Mouse (Mus musculus): Measurements from ENCODE around the gene Knl1.
A peak's percentile ranks its signal among the peaks of the same experiment; 100 is the strongest.

Gene Knl1

GRCm38 (mm10) chr2:119035397-119035745 is 11.5 kb upstream of the Knl1 start:
- no peak for DNase-seq (ENCODE audit: low spot score)

- peak; percentile 64 for DNase-seq (ENCODE audit: low spot score)
These were observed 6.0 kb upstream of the Knl1 start for GRCm38 (mm10) chr2:119040882-119041281.

- no peak for DNase-seq (ENCODE audit: low spot score)
These were observed 1.8 kb upstream of the Knl1 start for GRCm38 (mm10) chr2:119045163-119045562.

- DNase-seq (ENCODE audit: low spot score) = peak; percentile 56
These were observed 930 bp downstream of the Knl1 start for GRCm38 (mm10) chr2:119047849-119048248.

GRCm38 (mm10) chr2:119050132-119050650 is 3.3 kb downstream of the Knl1 start:
- DNase-seq (ENCODE audit: low spot score) = no peak

GRCm38 (mm10) chr2:119060139-119060538 is 13.2 kb downstream of the Knl1 start:
- no peak for DNase-seq (ENCODE audit: low spot score)

GRCm38 (mm10) chr2:119072397-119072796 is 25.5 kb downstream of the Knl1 start:
- no peak for DNase-seq (ENCODE audit: low spot score)

GRCm38 (mm10) chr2:119086156-119086555 is 39.2 kb downstream of the Knl1 start:
- no peak for DNase-seq (ENCODE audit: low spot score)

- no peak for DNase-seq (ENCODE audit: low spot score)
These were observed 54.6 kb downstream of the Knl1 start for GRCm38 (mm10) chr2:119101552-119101951.

GRCm38 (mm10) chr2:119106583-119106982 is 59.7 kb downstream of the Knl1 start:
- DNase-seq (ENCODE audit: low spot score) = no peak

GRCm38 (mm10) chr2:119108554-119108953 is 61.6 kb downstream of the Knl1 start:
- DNase-seq (ENCODE audit: low spot score) = peak; percentile 51

GRCm38 (mm10) chr2:119111060-119111459 is 64.1 kb downstream of the Knl1 start:
- no peak for DNase-seq (ENCODE audit: low spot score)

- peak; percentile 92 for DNase-seq (ENCODE audit: low spot score)
These were observed 65.7 kb downstream of the Knl1 start, which contains the start of gene Rad51 for GRCm38 (mm10) chr2:119112438-119113112. Gene Rad51, plus strand, starts transcription at chr2:119112793.

GRCm38 (mm10) chr2:119113121-119113925 is 66.4 kb downstream of the Knl1 start:
- peak; percentile 15 for DNase-seq (ENCODE audit: low spot score)

GRCm38 (mm10) chr2:119136346-119136898 is 89.5 kb downstream of the Knl1 start:
- no peak for DNase-seq (ENCODE audit: low spot score)

- DNase-seq (ENCODE audit: low spot score) = no peak
These were observed 98.3 kb downstream of the Knl1 start for GRCm38 (mm10) chr2:119145199-119145598.

GRCm38 (mm10) chr2:119146435-119146834 is 99.5 kb downstream of the Knl1 start:
- DNase-seq (ENCODE audit: low spot score) = no peak

GRCm38 (mm10) chr2:119147160-119147678 is 100.3 kb downstream of the Knl1 start:
- DNase-seq (ENCODE audit: low spot score) = no peak

- DNase-seq (ENCODE audit: low spot score) = no peak
These were observed 100.9 kb downstream of the Knl1 start for GRCm38 (mm10) chr2:119147775-119148174.

GRCm38 (mm10) chr2:119152255-119152654 is 105.3 kb downstream of the Knl1 start:
- DNase-seq (ENCODE audit: low spot score) = no peak

- DNase-seq (ENCODE audit: low spot score) = no peak
These were observed 107.8 kb downstream of the Knl1 start for GRCm38 (mm10) chr2:119154683-119155082.

Data from embryo, embryonic 10.5 days (tissue).